Mouse (Mus musculus) liver, adult (tissue): ENCODE results near the gene Fam107b.

Experiments used
- GATA4 ChIP-seq: IDR thresholded peaks from 2 replicates; pipeline ENCODE4 v1.6.1; 2014; ENCODE audit warnings: mild to moderate bottlenecking, low read length; ENCODE audit not compliant: insufficient replicate concordance

Gene Fam107b

DNA sequence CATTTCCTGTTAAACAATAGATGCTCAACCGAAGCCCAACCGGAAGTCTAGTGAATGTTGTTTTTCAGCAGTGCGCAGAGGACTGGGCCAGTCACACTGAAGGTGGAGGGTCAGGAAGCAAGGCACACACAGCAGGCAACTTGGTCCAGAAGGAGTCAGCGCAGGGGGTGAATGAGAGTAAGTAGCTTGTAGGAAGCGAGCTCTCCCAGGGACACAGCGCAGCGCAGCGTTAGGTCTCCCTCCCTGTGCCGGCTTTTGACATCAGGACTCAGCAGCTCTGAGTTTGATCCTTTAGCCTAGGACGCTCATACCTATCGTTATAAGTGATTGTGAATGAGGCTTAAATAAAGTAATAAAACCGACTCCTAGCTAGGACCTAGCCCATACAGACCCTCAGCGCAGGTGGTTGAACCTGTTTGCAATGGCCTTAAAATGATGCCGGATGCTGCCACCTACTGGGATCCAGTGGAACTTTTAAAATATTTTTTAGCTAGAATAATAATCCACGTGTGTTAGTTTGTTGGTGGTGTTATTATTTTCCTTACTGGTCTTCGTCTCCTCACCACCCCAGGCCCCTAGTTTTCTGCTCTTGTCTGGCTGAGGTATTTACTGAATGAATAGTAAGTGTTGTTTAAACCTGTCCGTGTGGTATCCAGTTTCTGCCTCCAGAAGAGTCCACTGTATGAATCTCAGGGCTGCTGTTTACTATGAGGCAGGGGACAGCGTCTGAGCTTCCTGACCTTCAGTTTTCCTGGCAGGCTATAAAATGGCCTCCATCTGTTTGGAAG lies 229.7 kb downstream of the Fam107b start:
- no peak for TF ChIP-seq GATA4

DNA sequence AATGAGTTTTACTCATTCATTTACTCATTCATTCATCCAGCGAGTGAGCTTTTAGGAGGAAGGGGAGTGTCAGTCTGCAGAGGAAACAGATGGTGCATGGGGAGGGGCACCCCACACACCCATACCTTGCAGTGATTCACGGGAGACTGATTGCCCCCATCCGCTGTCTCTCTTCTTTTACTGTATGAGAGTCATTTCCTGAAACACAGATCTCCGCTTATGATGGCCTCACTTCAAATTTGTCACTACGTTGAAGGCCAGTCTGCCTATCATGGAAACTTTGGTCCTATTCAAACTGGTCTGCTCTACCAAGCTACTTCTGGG lies 230.2 kb downstream of the Fam107b start:
- no peak for TF ChIP-seq GATA4

GRCm38 (mm10) chr2:3805742-3806141 lies 235.5 kb downstream of the Fam107b start:
- no peak for TF ChIP-seq GATA4

- no peak for TF ChIP-seq GATA4
Observed at GRCm38 (mm10) chr2:3810321-3810720, 240.0 kb downstream of the Fam107b start.

DNA sequence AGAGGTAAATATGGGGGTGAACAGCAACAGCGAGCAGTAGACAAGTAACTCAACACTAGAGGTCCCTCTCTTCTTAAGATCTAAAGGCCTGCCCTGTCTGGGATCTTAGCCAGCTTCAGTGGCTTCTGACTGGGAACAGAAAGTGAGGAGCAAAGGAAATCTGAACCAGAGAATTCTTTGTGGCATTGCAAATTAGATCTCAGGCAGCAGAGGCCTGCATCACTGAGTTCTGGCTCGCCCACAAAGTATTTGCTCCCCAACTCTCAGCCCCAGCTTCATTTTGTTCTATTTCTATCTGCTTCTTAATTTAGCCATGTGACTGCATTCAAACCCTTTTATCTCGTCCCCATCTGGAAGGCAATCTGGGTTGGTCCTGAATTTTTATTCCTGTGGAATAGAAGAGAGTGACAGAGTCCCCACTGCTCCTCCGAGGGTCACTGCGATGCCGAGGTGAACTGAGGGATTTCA lies 245.9 kb downstream of the Fam107b start:
- TF ChIP-seq GATA4 = no peak

DNA sequence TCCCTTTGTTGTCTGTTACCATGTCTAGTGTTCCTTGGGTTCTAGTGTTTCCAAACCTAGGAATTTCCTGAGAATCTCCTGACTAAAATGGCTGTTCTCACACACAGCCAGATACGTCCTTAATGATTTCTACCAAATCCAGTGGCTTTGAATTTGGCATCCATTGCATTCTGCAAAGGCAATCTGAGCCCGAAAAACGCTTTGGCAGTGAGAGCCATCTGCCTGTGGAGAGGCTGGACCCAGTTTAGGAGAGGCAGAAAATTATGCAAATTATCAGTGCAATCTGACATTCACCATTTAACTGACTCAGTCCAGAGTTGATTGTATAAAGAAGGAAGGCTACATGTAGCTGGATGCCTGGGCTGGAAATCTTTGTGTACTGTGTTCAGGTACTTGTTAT lies 247.3 kb downstream of the Fam107b start:
- no peak for TF ChIP-seq GATA4

DNA sequence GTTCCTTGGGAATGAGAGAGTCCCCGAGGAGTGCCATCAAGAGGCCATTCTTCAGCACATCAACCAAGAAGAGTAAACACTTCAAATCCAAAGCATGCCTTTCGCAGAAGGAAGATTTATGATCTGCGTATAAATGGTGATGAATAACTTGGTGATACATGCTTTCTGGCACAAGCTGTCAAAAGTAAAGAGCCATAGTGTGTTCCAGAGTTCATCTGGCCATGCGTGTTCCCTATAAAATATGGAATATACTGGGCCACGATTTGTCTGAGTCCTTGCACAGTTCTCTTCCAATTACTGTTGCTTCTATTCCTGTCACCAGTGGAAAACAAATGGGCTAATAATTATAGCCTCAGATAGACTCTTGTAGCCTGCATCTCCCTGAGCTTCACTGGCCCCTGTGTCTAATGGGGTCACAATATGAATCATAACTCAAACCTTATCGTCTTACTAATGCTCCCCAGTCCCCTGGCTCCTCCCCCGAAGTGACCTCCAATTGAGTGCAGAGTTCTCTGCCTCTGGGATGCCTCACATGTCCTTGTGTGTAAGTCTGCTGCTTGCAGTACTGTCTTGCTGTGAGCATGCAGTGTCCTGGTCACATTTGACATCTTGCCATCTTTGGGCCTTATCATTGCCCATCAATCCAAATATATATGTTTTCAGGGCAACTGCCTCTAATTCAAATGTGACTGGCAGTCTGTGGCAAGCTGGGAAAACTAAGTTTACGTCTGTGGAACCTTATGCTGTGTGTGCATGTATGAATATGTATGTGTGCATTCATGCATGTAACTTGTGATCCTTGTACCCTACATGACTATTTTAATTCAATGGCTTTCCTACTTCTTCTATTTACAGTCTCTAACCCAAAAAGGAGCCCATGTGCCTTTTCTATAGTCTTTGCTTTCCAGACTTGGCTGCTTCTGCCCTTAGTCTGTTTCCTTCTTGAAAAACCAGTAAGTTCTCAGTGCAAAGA lies 252.5 kb downstream of the Fam107b start:
- TF ChIP-seq GATA4 = no peak
